Mouse (Mus musculus): ENCODE measurements around the gene Batf3. TPM values are rescaled to one million over a fixed set of nuclear protein-coding genes. Genes with fewer than 3 reads are reported as not detected.
A peak's percentile ranks its signal among the peaks of the same experiment; 100 is the strongest.

The Batf3 gene
- polyA plus RNA-seq, 1 experiment from 2014 or later: 9.8 TPM

DNA sequence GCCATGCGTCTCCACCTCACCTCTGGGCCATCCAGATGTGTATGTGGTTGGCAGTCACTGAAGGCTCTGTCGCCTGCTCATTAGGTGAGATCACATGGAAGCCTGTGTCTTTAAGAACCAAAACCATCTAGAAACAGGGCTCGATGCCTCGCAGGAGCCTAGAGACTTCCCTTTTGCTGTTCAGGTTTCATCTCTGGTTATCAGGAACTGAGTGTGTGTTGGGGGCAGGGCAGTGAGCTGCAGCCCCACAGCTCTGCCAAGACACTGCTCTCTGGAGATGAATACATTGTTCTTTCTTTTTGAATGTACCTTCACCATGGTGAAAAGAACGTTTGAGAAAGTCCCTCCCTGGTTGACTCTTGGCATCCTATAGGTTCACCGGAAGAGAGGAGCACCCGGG is 17.2 kb downstream of the Batf3 start:
- Histone ChIP-seq H3K4me3 (replicated peaks) (no peak overlapping the region), H3K4me1 (no peaks in the 10 kb centered on the region), H3K36me3 (no peaks in the 10 kb centered on the region), H3K4me2 (no peak overlapping the region), H3K9me3 (no peaks in the 10 kb centered on the region), H3K27me3 (replicated peaks) (no peaks in the 10 kb centered on the region), H3K27ac (no peak overlapping the region), H3K9ac (no peak overlapping the region)
- 72% methylated on average over 7 of the region's 7 CpGs for WGBS
- ATAC-seq (ENCODE audit: insufficient read depth, low FRiP score, low read depth): no peak

DNA sequence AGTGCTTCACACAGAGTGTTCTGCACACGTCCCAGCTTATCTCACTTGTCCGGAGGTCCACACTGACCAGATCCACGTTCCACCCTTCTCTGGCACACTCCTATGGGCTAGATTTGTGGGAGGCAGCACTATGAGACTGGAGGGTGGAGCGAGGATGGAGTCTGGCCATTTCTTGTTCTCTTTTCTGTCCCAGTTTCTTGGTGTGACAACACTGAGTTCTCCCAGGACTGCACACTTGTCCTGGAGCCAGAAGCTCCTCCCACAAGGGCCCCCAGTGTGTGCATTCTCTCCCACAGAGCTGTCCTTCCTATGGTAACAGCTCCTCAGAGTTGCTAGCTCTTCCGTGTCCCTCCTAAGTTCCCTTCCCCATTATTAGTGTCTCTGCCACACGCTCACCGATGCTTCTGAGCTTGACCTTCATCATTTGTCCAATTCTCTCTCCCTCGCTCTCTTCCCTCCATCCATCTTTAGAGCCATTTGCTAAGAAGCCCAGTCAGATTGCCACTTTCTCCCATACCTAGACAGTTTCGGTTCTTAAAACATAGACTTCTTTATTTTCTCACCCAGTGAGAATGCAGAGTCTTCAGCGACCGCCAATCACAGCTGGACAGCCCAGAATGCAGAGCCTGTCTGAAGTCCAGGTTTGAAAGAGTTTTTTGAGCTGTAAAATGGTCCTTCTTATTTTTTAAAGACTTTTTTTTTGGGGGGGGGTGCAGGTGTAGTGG is 18.0 kb downstream of the Batf3 start:
- ATAC-seq (ENCODE audit: insufficient read depth, low FRiP score, low read depth): no peak
- Histone ChIP-seq H3K4me3 (replicated peaks) (no peak overlapping the region), H3K27me3 (replicated peaks) (no peaks in the 10 kb centered on the region), H3K9me3 (no peaks in the 10 kb centered on the region), H3K9ac (no peak overlapping the region), H3K27ac (no peak overlapping the region), H3K36me3 (no peaks in the 10 kb centered on the region), H3K4me1 (no peaks in the 10 kb centered on the region), H3K4me2 (no peak overlapping the region)
- 73% methylated on average over 11 of the region's 11 CpGs for WGBS

DNA sequence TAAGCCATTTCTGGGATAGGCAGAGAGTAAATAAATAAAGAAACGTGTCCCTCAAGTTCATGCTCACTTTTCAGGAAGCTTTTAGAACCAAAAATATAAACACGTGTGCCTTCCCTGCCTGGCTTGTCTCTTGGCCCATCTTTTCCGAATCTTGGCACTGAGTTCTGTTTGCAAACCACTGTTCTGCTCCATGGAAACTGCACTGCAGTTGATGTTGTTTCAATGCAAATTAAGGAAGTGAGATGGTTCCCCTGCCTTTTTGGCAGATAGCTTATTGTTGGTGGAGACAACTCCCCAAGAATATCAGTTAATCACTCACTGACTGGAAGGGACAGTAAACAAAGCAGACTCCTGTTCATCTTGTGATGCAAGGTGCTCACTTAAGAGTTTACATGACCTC is 25.1 kb downstream of the Batf3 start:
- no peaks in the 10 kb centered on the region for H3K27me3 ChIP-seq (replicated peaks)

DNA sequence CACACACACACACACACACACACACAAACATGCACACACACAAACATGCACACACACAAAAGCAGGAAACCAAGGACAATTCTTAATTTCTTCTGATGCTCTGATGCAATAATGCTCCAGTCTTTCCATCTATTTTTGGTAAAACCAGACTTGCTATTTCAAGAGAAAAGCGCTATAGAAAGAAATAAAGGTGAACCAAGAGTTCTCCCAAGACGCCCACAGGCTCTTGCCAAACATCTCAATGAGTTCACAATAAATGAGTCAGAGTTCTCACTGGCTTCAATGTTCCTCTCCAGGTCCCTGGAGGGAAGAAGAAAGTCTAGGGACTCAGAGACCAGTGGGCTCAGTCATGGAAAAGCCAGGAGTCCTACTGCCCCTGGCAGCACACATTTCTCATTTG is 26.0 kb downstream of the Batf3 start:
- no peak overlapping the region for H3K4me3 ChIP-seq (replicated peaks)
- H3K36me3 ChIP-seq: no peaks in the 10 kb centered on the region
- no peak overlapping the region for H3K27ac ChIP-seq
- H3K9ac ChIP-seq: no peak overlapping the region
- no peak overlapping the region for H3K4me2 ChIP-seq
- WGBS: 84% methylated on average over 2 of the region's 2 CpGs
- H3K9me3 ChIP-seq: no peaks in the 10 kb centered on the region
- ATAC-seq (ENCODE audit: insufficient read depth, low FRiP score, low read depth): no peak
- H3K27me3 ChIP-seq (replicated peaks): no peaks in the 10 kb centered on the region
- peaks cover 3% of the 10 kb centered on the region; the same call in 1 of the 2 replicates for H3K4me1 ChIP-seq

More for the DNA sequence above, 25.1 kb downstream of the Batf3 start:
- no peaks in the 10 kb centered on the region for H3K36me3 ChIP-seq
- ATAC-seq (ENCODE audit: insufficient read depth, low FRiP score, low read depth): no peak
- no peak overlapping the region for H3K9ac ChIP-seq
- H3K4me3 ChIP-seq (replicated peaks): no peak overlapping the region
- H3K27ac ChIP-seq: no peak overlapping the region
- no peaks in the 10 kb centered on the region for H3K9me3 ChIP-seq
- 59% methylated on average over 3 of the region's 3 CpGs for WGBS
- no peak overlapping the region for H3K4me2 ChIP-seq
- peaks cover 3% of the 10 kb centered on the region; the same call in 1 of the 2 replicates for H3K4me1 ChIP-seq

DNA sequence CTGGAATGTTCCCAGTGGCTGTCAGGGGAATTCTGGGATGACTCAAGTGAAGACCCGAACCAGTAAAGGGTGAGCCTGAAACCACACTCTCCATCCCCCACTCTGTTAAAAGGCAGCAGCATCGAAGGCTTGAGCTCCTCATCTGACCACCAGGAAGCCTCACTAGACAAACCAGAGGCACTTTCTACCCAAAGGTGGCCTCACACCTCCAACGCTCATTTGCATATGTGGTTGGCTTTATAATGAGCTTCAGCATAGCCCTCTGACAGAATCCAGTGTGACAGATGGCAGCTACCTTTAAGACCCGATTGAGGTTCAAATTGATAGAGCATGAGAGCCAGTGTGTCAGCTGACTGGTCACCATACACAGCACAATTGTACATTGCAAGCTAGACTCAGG is 26.6 kb downstream of the Batf3 start:
- H3K27me3 ChIP-seq (replicated peaks): no peaks in the 10 kb centered on the region
- WGBS: 62% methylated on average over 4 of the region's 4 CpGs
- H3K36me3 ChIP-seq: no peaks in the 10 kb centered on the region
- H3K9ac ChIP-seq: no peak overlapping the region
- H3K4me1 ChIP-seq: peaks cover 3% of the 10 kb centered on the region; the same call in 1 of the 2 replicates
- H3K9me3 ChIP-seq: no peaks in the 10 kb centered on the region
- H3K4me3 ChIP-seq (replicated peaks): no peak overlapping the region
- no peak overlapping the region for H3K4me2 ChIP-seq
- ATAC-seq (ENCODE audit: insufficient read depth, low FRiP score, low read depth): no peak
- no peak overlapping the region for H3K27ac ChIP-seq

DNA sequence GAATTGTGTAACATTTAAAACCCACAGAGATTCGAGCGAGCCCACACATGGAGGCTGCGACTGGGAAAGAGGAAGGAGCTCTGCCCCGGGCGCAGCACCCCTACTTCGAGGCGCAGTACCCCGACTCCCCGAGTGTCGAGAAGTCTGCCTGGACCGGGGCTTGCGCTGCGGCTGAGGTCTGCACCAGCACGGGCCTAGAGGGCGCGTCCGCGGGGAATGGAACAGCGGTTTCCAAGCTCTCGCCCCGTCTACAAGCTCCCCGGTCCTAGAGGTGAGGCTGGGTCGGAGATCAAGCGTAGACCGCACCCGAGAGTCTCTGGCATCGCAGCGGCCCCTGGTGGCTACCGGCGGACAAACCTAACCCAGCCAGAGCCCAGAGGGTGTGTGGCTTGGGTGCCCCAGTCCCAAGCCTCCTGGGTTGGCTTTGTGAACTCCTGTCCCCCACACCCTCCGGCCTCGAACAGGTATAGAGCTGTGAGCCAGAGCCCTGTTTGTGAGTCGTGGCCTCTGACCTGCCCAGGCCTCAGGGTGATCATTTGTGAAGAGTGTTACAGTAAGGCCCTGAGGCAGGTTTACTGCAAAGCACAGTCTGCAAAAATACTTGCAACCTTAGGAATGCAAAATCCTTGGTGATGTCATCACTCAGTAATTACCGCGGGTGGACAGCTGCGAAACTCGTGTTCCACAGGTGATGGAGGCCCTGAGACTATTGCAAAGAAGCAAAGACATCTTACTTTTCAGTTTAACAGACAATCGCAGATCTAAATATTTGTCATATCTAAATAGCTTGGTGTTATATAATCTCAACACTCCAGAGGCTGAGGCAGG is 28.4 kb downstream of the Batf3 start:
- 16% methylated on average over 38 of the region's 38 CpGs for WGBS
- H3K27ac ChIP-seq: no peak overlapping the region

DNA sequence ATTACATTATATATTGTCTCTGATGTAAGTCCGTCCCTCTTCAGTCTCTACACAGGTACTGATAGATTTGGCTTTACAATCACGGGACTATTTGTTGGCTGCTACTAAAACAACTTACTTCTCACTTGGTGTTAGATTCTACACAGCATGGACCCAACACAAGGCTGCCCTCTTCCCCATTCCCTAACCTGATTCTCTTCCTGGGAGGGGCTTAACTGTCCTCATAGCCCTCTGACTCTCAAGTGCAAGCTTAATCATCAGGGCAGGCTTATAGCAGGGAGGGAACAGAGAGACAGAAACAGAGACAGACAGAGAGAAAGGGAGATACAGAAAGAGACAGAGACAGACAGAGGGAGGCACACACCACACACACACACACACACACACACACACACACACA is 34.0 kb downstream of the Batf3 start:
- no peak for ATAC-seq (ENCODE audit: insufficient read depth, low FRiP score, low read depth)
- Histone ChIP-seq H3K9me3 (no peaks in the 10 kb centered on the region), H3K27me3 (replicated peaks) (no peaks in the 10 kb centered on the region), H3K4me2 (no peak overlapping the region), H3K27ac (no peak overlapping the region), H3K36me3 (no peaks in the 10 kb centered on the region), H3K9ac (no peak overlapping the region), H3K4me3 (replicated peaks) (no peak overlapping the region), H3K4me1 (peaks cover 4% of the 10 kb centered on the region; the same call in 1 of the 2 replicates)
- 83% methylated on average over 2 of the region's 2 CpGs for WGBS

More for the DNA sequence above, 28.4 kb downstream of the Batf3 start:
- Histone ChIP-seq H3K9ac (no peak overlapping the region), H3K4me3 (replicated peaks) (peak overlapping the region; percentile 32), H3K36me3 (no peaks in the 10 kb centered on the region), H3K4me2 (peak overlapping the region; percentile 77), H3K4me1 (peaks cover 3% of the 10 kb centered on the region; the same call in 1 of the 2 replicates), H3K9me3 (no peaks in the 10 kb centered on the region), H3K27me3 (replicated peaks) (no peaks in the 10 kb centered on the region)
- ATAC-seq (ENCODE audit: insufficient read depth, low FRiP score, low read depth): peak; percentile 60

DNA sequence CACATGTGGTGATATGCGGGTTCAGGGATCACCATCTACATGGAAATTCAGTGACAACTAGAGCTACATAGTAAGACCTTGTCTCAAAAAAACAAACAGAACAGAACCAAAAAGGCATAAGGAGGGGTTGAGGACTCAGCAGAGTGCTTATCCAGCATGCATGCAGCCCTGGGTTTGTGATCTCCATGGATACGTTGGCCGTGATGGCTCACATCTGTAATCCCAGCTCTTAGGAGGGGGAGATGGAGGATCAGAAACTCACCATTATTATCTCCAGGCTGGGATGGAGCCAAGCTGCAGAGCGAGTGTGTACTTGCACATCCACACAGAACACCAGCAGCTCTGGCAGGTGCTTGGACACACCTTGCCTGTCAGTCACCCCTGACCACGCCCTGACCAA is 34.6 kb downstream of the Batf3 start:
- Histone ChIP-seq H3K9me3 (no peaks in the 10 kb centered on the region), H3K4me1 (peaks cover 4% of the 10 kb centered on the region; the same call in 1 of the 2 replicates), H3K9ac (no peak overlapping the region), H3K36me3 (no peaks in the 10 kb centered on the region), H3K4me3 (replicated peaks) (no peak overlapping the region), H3K27ac (no peak overlapping the region), H3K4me2 (no peak overlapping the region), H3K27me3 (replicated peaks) (no peaks in the 10 kb centered on the region)
- WGBS: 44% methylated on average over 5 of the region's 5 CpGs
- no peak for ATAC-seq (ENCODE audit: insufficient read depth, low FRiP score, low read depth)

DNA sequence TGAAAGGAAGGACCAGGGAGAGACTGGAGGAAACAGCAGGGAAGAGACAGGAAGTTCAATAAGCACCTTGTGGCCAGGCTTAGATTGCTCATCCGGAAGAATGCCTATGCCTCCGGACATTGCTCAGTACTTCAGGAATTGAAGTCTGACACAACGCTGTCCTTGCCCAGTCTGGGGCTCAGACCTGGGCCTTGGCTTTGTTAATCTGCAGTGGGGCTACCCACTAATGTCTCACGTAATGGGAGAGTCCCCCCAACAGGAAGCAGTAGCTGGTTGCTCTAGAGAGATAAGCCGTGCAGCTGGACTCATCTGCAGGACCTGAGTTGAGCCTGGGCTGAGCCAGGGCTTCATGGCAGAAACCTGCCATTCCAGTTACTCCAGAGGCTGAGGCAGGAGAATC is 35.3 kb downstream of the Batf3 start:
- Histone ChIP-seq H3K36me3 (no peaks in the 10 kb centered on the region), H3K9ac (no peak overlapping the region), H3K27ac (no peak overlapping the region), H3K9me3 (no peaks in the 10 kb centered on the region), H3K4me1 (peaks cover 4% of the 10 kb centered on the region; the same call in 1 of the 2 replicates), H3K27me3 (replicated peaks) (no peaks in the 10 kb centered on the region), H3K4me3 (replicated peaks) (no peak overlapping the region), H3K4me2 (no peak overlapping the region)
- 66% methylated on average over 5 of the region's 5 CpGs for WGBS
- no peak; the same call in 1 of the 2 replicates for ATAC-seq (ENCODE audit: insufficient read depth, low FRiP score, low read depth)

DNA sequence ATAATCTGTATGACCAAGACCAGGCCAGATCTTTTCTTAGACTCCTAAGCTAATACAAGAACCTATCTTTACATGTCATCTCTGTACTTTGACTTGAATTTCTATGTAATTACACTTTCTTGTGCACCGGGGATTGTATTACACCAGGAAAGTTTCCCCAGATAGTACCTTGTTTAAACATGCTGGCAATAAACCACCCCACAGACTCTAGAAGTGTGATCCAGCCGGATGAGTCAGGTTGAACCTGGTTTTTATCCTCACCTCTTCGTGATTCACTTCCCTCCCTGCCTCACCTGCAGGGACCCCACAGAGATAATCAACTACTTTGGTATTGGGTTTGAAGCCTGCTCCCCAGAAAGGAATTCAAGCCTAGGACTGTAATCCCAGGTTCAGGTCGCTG is 37.8 kb downstream of the Batf3 start:
- Histone ChIP-seq H3K27me3 (replicated peaks) (no peaks in the 10 kb centered on the region), H3K36me3 (no peaks in the 10 kb centered on the region), H3K4me2 (no peak overlapping the region), H3K4me1 (peaks cover 4% of the 10 kb centered on the region; the same call in 1 of the 2 replicates), H3K27ac (no peak overlapping the region), H3K4me3 (replicated peaks) (no peak overlapping the region), H3K9me3 (no peaks in the 10 kb centered on the region), H3K9ac (no peak overlapping the region)
- no peak for ATAC-seq (ENCODE audit: insufficient read depth, low FRiP score, low read depth)
- WGBS: 48% methylated on average over 4 of the region's 4 CpGs

DNA sequence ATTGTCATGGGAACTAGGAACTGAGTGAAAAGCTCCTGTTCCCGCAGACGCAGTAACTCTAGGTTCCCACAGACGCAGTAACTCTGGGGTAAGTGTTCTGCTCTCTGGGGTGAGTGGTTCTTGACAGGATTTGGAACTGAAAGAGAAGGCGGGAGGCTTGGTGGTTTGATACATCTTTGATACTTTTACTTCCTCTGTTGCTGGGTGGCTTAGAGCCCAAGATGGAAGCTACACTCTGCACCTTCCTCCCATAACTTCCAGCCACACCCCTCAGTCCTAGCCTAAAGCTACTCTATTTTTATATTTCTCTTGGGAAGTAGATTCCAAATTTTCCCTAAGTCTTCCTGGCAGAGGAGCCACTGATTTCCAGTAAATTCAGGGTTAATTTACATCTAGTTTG is 40.8 kb downstream of the Batf3 start:
- Histone ChIP-seq H3K27me3 (replicated peaks) (no peaks in the 10 kb centered on the region), H3K4me1 (no peaks in the 10 kb centered on the region), H3K4me2 (no peak overlapping the region), H3K9ac (no peak overlapping the region), H3K9me3 (no peaks in the 10 kb centered on the region), H3K4me3 (replicated peaks) (no peak overlapping the region), H3K27ac (no peak overlapping the region), H3K36me3 (no peaks in the 10 kb centered on the region)
- ATAC-seq (ENCODE audit: insufficient read depth, low FRiP score, low read depth): no peak
- 84% methylated on average over 4 of the region's 4 CpGs for WGBS

DNA sequence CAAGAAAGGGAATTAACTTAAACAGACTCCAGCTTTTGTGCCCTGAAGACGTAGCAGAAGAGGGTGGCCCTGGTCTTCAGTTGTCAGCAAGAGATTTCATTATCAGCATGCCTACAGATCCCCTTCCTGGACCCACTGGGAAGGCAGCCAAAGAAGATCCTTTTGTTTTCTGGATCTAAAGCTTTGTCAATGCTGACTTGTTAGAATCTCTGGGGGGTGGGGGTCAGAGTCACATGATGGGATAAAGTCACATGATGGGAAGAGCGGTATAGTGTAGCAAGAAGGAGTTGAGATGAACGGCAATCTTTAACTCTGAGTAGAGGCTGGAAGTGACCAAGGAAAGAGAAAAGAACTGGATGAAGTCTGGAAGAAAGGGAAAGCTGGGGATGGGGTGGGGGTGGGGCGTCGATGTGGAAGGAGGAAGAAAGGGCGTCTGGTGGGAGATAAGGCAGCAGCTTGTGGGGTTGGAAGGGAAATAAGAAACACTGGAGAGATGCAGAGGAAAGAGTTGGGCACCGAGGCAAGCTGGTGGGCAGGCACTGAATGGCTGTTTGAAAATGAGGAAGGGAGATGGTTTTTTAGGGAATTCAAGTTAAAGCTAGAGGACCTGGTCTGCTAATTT is 41.3 kb downstream of the Batf3 start:
- Histone ChIP-seq H3K4me2 (no peak overlapping the region), H3K4me1 (no peaks in the 10 kb centered on the region), H3K9me3 (no peaks in the 10 kb centered on the region), H3K27me3 (replicated peaks) (no peaks in the 10 kb centered on the region), H3K36me3 (no peaks in the 10 kb centered on the region), H3K27ac (no peak overlapping the region), H3K9ac (no peak overlapping the region), H3K4me3 (replicated peaks) (no peak overlapping the region)
- no peak for ATAC-seq (ENCODE audit: insufficient read depth, low FRiP score, low read depth)
- WGBS: 54% methylated on average over 7 of the region's 7 CpGs

Data from stomach, embryonic 15.5 days (tissue).